Mouse (Mus musculus) MEL (cell line): Measurements from ENCODE around the gene Def8. TPM values are rescaled to one million over a fixed set of nuclear protein-coding genes. Genes with fewer than 3 reads are reported as not detected.

Experiments used
- DNase-seq: peaks from one replicate; pipeline ENCODE4 v3.0.0; 2011; ENCODE audit warnings: low read depth, low spot score
- H3K27ac ChIP-seq: 2 replicates; pipeline ENCODE4 v1.5.1; 2012; ENCODE audit warnings: low read depth, mild to moderate bottlenecking, control low read depth, low read length, moderate library complexity; ENCODE audit not compliant: control insufficient read depth
- H3K27me3 ChIP-seq, 2 experiments: fragments of 150-350 bp in 1 of 2; sonication (generic) in 1 of 2; 2 replicates each; pipeline ENCODE4 v1.6.1; 2012; ENCODE audit warnings: low read length in 2 of 2, mild to moderate bottlenecking in 2 of 2, improper control_type of control experiment in 1 of 2, moderate library complexity in 1 of 2; ENCODE audit not compliant: insufficient read depth in 2 of 2, control insufficient read depth in 1 of 2
- H3K36me3 ChIP-seq, 2 experiments: 2 replicates each; pipeline ENCODE4 v1.6.1; 2012 to 2014; ENCODE audit warnings: low read length in 2 of 2, improper control_type of control experiment in 1 of 2, inconsistent platforms in 1 of 2, mild to moderate bottlenecking in 1 of 2; ENCODE audit not compliant: insufficient read depth in 2 of 2, control insufficient read depth in 1 of 2
- H3K4me1 ChIP-seq, 2 experiments: fragments of 150-350 bp in 1 of 2; sonication (generic) in 1 of 2; 2 replicates each; pipeline ENCODE4 v1.6.1; 2012; ENCODE audit warnings: low read length in 2 of 2, improper control_type of control experiment in 1 of 2, mild to moderate bottlenecking in 1 of 2; ENCODE audit not compliant: insufficient read depth in 2 of 2, control insufficient read depth in 1 of 2
- H3K4me3 ChIP-seq, 2 experiments: fragments of 150-350 bp in 1 of 2; sonication (generic) in 1 of 2; 2 replicates each; pipeline ENCODE4 v1.5.1; 2012; ENCODE audit warnings: low read depth in 2 of 2, low read length in 2 of 2, mild to moderate bottlenecking in 2 of 2, moderate library complexity in 2 of 2, control low read depth in 1 of 2, improper control_type of control experiment in 1 of 2; ENCODE audit not compliant: control insufficient read depth in 1 of 2, insufficient read depth in 1 of 2
- H3K79me2 ChIP-seq: 2 replicates; pipeline ENCODE4 v1.6.1; 2012; ENCODE audit warnings: mild to moderate bottlenecking, low read length, moderate library complexity; ENCODE audit not compliant: control insufficient read depth, poor library complexity, insufficient read depth
- H3K9ac ChIP-seq: 2 replicates; pipeline ENCODE4 v1.6.1; 2012; ENCODE audit warnings: low read depth, mild to moderate bottlenecking, control low read depth, low read length, moderate library complexity; ENCODE audit not compliant: control insufficient read depth, poor library complexity, severe bottlenecking
- H3K9me3 ChIP-seq: fragments of 150-350 bp; sonication (generic); replicated peaks from 2 replicates; pipeline ENCODE4 v1.6.1; 2012; ENCODE audit warnings: mild to moderate bottlenecking, low read length, improper control_type of control experiment, moderate library complexity; ENCODE audit not compliant: insufficient read depth
- BHLHE40 ChIP-seq: IDR thresholded peaks from 2 replicates; pipeline ENCODE4 v1.6.1; 2012; ENCODE audit warnings: low read depth, mild to moderate bottlenecking, inconsistent platforms, low read length, improper control_type of control experiment, borderline replicate concordance
- CHD1 ChIP-seq: IDR thresholded peaks from 2 replicates; pipeline ENCODE4 v1.6.1; 2012; ENCODE audit warnings: low read depth, mild to moderate bottlenecking, inconsistent platforms, low read length, improper control_type of control experiment
- CTCF ChIP-seq, 3 experiments: IDR thresholded peaks in 2 of 3; conservative IDR thresholded peaks in 1 of 3; 2 replicates each; pipeline ENCODE4 v1.5.1; 2011 to 2012; ENCODE audit warnings: low read length in 3 of 3, low read depth in 2 of 3, mild to moderate bottlenecking in 2 of 3, improper control_type of control experiment in 1 of 3, inconsistent platforms in 1 of 3, mixed read lengths in 1 of 3, moderate library complexity in 1 of 3; ENCODE audit not compliant: control insufficient read depth in 1 of 3, insufficient read depth in 1 of 3, poor library complexity in 1 of 3, severe bottlenecking in 1 of 3
- EP300 ChIP-seq, 2 experiments: IDR thresholded peaks; 2 replicates each; pipeline ENCODE4 v1.6.1; 2011; ENCODE audit warnings: improper control_type of control experiment in 2 of 2, low read length in 2 of 2, low read depth in 1 of 2, mild to moderate bottlenecking in 1 of 2
- ETS1 ChIP-seq: IDR thresholded peaks from 2 replicates; pipeline ENCODE4 v1.6.1; 2012; ENCODE audit warnings: low read depth, mild to moderate bottlenecking, inconsistent platforms, low read length, improper control_type of control experiment, moderate library complexity
- GATA1 ChIP-seq: IDR thresholded peaks from 2 replicates; pipeline ENCODE4 v1.6.1; 2011; ENCODE audit warnings: low read depth, low read length, improper control_type of control experiment
- MXI1 ChIP-seq: IDR thresholded peaks from 2 replicates; pipeline ENCODE4 v1.6.1; 2011; ENCODE audit warnings: mild to moderate bottlenecking, low read depth, low read length, improper control_type of control experiment
- NRF1 ChIP-seq: IDR thresholded peaks from 2 replicates; pipeline ENCODE4 v1.6.1; 2014; ENCODE audit warnings: low read depth, mild to moderate bottlenecking, inconsistent platforms, low read length, improper control_type of control experiment, moderate library complexity; ENCODE audit not compliant: poor library complexity, insufficient read depth, severe bottlenecking
- POLR2AphosphoS2 ChIP-seq: IDR thresholded peaks from 2 replicates; pipeline ENCODE4 v1.6.1; 2011; ENCODE audit warnings: low read length, improper control_type of control experiment
- SMC3 ChIP-seq: IDR thresholded peaks from 2 replicates; pipeline ENCODE4 v1.6.1; 2011; ENCODE audit warnings: low read depth, low read length, improper control_type of control experiment
- TAL1 ChIP-seq: IDR thresholded peaks from 2 replicates; pipeline ENCODE4 v1.6.1; 2012; ENCODE audit warnings: mild to moderate bottlenecking, inconsistent platforms, low read length, moderate library complexity, mixed read lengths
- TCF12 ChIP-seq: IDR thresholded peaks from 2 replicates; pipeline ENCODE4 v1.6.1; 2014; ENCODE audit warnings: low read depth, mild to moderate bottlenecking, inconsistent platforms, low read length, improper control_type of control experiment, moderate library complexity
- USF2 ChIP-seq, 2 experiments: IDR thresholded peaks; 2 replicates each; pipeline ENCODE4 v1.6.1; 2011 to 2012; ENCODE audit warnings: improper control_type of control experiment in 2 of 2, low read length in 2 of 2, borderline replicate concordance in 1 of 2, inconsistent platforms in 1 of 2, low read depth in 1 of 2, mild to moderate bottlenecking in 1 of 2; ENCODE audit not compliant: insufficient read depth in 1 of 2
- ZMIZ1 ChIP-seq: IDR thresholded peaks from 2 replicates; pipeline ENCODE4 v1.6.1; 2012; ENCODE audit warnings: low read depth, mild to moderate bottlenecking, inconsistent platforms, low read length, improper control_type of control experiment, moderate library complexity
- ZNF384 ChIP-seq: IDR thresholded peaks from 2 replicates; pipeline ENCODE4 v1.6.1; 2012; ENCODE audit warnings: low read depth, mild to moderate bottlenecking, inconsistent platforms, low read length, improper control_type of control experiment
- polyA plus RNA-seq, 2 experiments: library from polyadenylated mRNA; stranded (reverse) in 1 of 2; unstranded in 1 of 2; fragments of >175 nt in 1 of 2; fragments of >200 nt in 1 of 2; gene quantifications; 2 replicates each; pipeline versions ENCODE4 v1.2.1 to v1.2.4; 2012; ENCODE audit warnings: low replicate concordance in 2 of 2, low read depth in 1 of 2; ENCODE audit not compliant: insufficient read length in 2 of 2, insufficient read depth in 1 of 2, missing spikeins in 1 of 2
- total RNA-seq: library from RNA; depleted of rRNA; stranded (reverse); fragments of 300-350 nt; gene quantifications from 2 replicates; pipeline ENCODE4 v1.2.3, GENCODE M21; 2012

Gene Def8
- total and polyA plus RNA-seq, 3 experiments: 26.0 to 34.0 TPM; not detected in 1

DNA sequence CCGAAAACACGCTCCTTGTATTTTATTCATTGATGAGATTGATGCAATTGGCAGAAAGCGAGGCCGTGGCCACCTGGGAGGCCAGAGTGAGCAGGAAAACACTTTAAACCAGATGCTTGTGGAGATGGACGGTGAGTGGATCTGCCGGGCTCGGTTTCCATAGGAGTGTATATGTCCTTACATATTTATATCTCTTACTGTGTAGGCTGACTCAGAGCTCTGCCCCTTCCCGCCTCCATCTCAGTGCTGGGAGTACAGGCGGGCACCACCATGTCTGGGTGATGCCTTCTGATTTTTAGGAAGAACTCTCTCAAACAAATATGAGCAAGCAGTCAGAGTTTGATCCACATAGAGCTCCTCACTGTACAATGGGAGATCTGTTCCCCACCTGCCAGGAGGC, 69.6 kb downstream of the Def8 start:
- Histone ChIP-seq H3K36me3 (peaks cover 0 to 31% of the 10 kb centered on the region in 2 experiments; a peak in 2 of 4 replicates), H3K4me1 (no peaks in the 10 kb centered on the region), H3K9me3 (no peaks in the 10 kb centered on the region), H3K79me2 (no peaks in the 10 kb centered on the region), H3K27me3 (no peaks in the 10 kb centered on the region), H3K9ac (no peak overlapping the region), H3K27ac (no peak overlapping the region), H3K4me3 (no peak overlapping the region)
- no peak for TF ChIP-seq TCF12
- TF ChIP-seq USF2 (IDR thresholded peaks at IDR 0.05; ENCODE audit: borderline replicate concordance in 1 of 2, insufficient read depth in 1 of 2, low read depth in 1 of 2, low read length in 2 of 2): no peak
- no peak for TF ChIP-seq CHD1
- no peak for TF ChIP-seq GATA1
- TF ChIP-seq ETS1: no peak
- TF ChIP-seq CTCF (IDR thresholded peaks at IDR 0.05 in 2 of 3, conservative IDR thresholded peaks at IDR 0.05 in 1 of 3; ENCODE audit: control insufficient read depth in 1 of 3, insufficient read depth in 1 of 3, low read depth in 2 of 3, low read length in 3 of 3, poor library complexity in 1 of 3, severe bottlenecking in 1 of 3): no peak
- DNase-seq: no peak

GRCm38 (mm10) chr8:123497699-123498098, 74.4 kb downstream of the Def8 start:
- no peaks in the 10 kb centered on the region for H3K9me3 ChIP-seq
- no peaks in the 10 kb centered on the region for H3K79me2 ChIP-seq
- no peak for TF ChIP-seq GATA1
- peak; percentile 6 to 32 (median 8); a peak in 2 of 6 replicates for TF ChIP-seq CTCF (IDR thresholded peaks at IDR 0.05 in 2 of 3, conservative IDR thresholded peaks at IDR 0.05 in 1 of 3; ENCODE audit: control insufficient read depth in 1 of 3, insufficient read depth in 1 of 3, low read depth in 2 of 3, low read length in 3 of 3, poor library complexity in 1 of 3, severe bottlenecking in 1 of 3)
- no peak for TF ChIP-seq NRF1
- no peak for TF ChIP-seq TAL1
- no peak for TF ChIP-seq ZNF384
- TF ChIP-seq SMC3: peak; percentile 11; the same call in 1 of the 2 replicates
- no peak for TF ChIP-seq EP300 (IDR thresholded peaks at IDR 0.05; ENCODE audit: low read depth in 1 of 2, low read length in 2 of 2)
- no peaks in the 10 kb centered on the region for H3K4me1 ChIP-seq
- DNase-seq: no peak
- peaks cover 0 to 25% of the 10 kb centered on the region in 2 experiments; a peak in 2 of 4 replicates for H3K36me3 ChIP-seq
- H3K27me3 ChIP-seq: no peaks in the 10 kb centered on the region
- H3K27ac ChIP-seq: no peak overlapping the region
- no peak overlapping the region for H3K4me3 ChIP-seq
- H3K9ac ChIP-seq: no peak overlapping the region

DNA sequence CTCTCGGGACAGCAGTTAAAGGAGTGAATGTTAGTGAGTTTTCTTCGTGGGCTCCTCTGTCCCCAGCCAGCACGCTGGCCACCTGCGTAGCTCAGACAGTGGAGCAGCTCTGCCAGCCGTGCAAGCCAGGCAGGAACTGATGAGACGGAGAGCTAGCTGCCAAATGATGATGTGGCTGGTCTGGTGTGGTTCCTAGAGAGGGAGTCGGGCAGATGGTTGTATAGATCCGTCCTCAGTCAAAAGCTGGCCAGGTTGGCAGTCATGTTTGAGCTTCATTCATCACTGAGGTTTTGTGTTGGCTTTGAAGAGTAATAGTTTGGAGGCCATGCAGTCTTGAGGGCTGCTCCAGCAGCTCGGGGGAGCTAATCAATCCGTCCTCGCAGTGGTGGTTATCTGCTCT, 75.6 kb downstream of the Def8 start:
- H3K27me3 ChIP-seq: no peaks in the 10 kb centered on the region
- no peaks in the 10 kb centered on the region for H3K4me1 ChIP-seq
- TF ChIP-seq POLR2AphosphoS2 (no peak), TCF12 (no peak), MXI1 (no peak), ZMIZ1 (no peak), BHLHE40 (no peak)
- no peak overlapping the region for H3K4me3 ChIP-seq
- no peak overlapping the region for H3K27ac ChIP-seq
- no peaks in the 10 kb centered on the region for H3K79me2 ChIP-seq
- peaks cover 0 to 24% of the 10 kb centered on the region in 2 experiments; a peak in 2 of 4 replicates for H3K36me3 ChIP-seq
- H3K9me3 ChIP-seq: no peaks in the 10 kb centered on the region
- no peak overlapping the region for H3K9ac ChIP-seq
- DNase-seq: no peak
